In genomic region chr7:45257063-45257840, GRCm38 (mm10) we compare ENCODE assay signal across 18 mouse cellular contexts. TPM values are rescaled to one million over a fixed set of nuclear protein-coding genes. Genes with fewer than 3 reads are reported as not detected.
A peak's percentile ranks its signal among the peaks of the same experiment; 100 is the strongest.
DNase-seq lines count a peak whose midpoint lies in the region; TF ChIP-seq lines count a peak whose summit lies in the region.
"Had no signal": no experiment of that assay in that cellular context is flagged by ENCODE, and none has a peak within 500 bp of the region (broad histone marks: within the 10 kb centered on the region; RNA-seq: fewer than 3 reads in every experiment).

No protein-coding gene starts in this region.

- DNase-seq in cerebellum, postnatal 10 days, result peak; percentile 36 to 53
- no peak for DNase-seq in cerebellum, postnatal 36 days
- DNase-seq in layer of hippocampus, adult 2 months (ENCODE audit: low spot score in 2 of 2), result peak in 1 of 2 experiments; percentile 56
- DNase-seq in layer of hippocampus, adult 11-12 months (ENCODE audit: low spot score), result no peak
- peak; percentile 0 for DNase-seq in ovary, postnatal 36 days (ENCODE audit: low spot score)
- no peak for DNase-seq in ovary, postnatal 14 days (ENCODE audit: low spot score)
- peak; percentile 50 for DNase-seq in telencephalon, adult 2 months (ENCODE audit: low read depth, low spot score)
- DNase-seq in spleen, adult 18-20 months, result no peak
- DNase-seq: adrenal gland, postnatal 14 days; cerebellum, adult 2 months; kidney, postnatal 4 days; lung, postnatal 10 days; right cerebral cortex, postnatal 14 days had no signal

- H3K4me3 ChIP-seq in layer of hippocampus, adult 2 months, result no peak overlapping the region
- H3K4me3 ChIP-seq: embryonic facial prominence, embryonic 13.5 days; hindbrain, embryonic 13.5 days; liver, embryonic 15.5 days had no signal

- H3K27ac ChIP-seq in layer of hippocampus, adult 2 months, result peak overlapping the region; percentile 79
- H3K27ac ChIP-seq: embryonic facial prominence, embryonic 13.5 days; hindbrain, embryonic 13.5 days; liver, embryonic 15.5 days had no signal

- no peak for TF ChIP-seq CTCF in layer of hippocampus, adult 2 months (conservative IDR thresholded peaks at IDR 0.05)

RNA-seq across cellular contexts. Expression of gene Slc6a16, which starts 16.4 kb away (rescaled TPM):
- total RNA-seq in layer of hippocampus, adult 2 months (2021), result 1 to 10 TPM; 1.7 to 2.8 TPM
- total RNA-seq: adrenal gland, postnatal 14 days; megakaryocyte, adult 5-6 weeks; MEL had no signal

RNA-seq across cellular contexts. Expression of gene Cd37, which starts 18.3 kb away (rescaled TPM):
- 1 to 10 TPM; 3.7 to 5.5 TPM for total RNA-seq in layer of hippocampus, adult 2 months (2021)

RNA-seq across cellular contexts. Expression of gene Slc6a21, which starts 20.1 kb away (rescaled TPM):
- total RNA-seq in layer of hippocampus, adult 2 months (2021), result not detected
- total RNA-seq: adrenal gland, postnatal 14 days; MEL had no signal

RNA-seq across cellular contexts. Expression of gene Tead2, which starts 41.7 kb away (rescaled TPM):
- 1 to 10 TPM; 4.3 to 5.7 TPM for total RNA-seq in layer of hippocampus, adult 2 months (2021)
- total RNA-seq: megakaryocyte, adult 5-6 weeks had no signal

RNA-seq across cellular contexts. Expression of gene Dkkl1, which starts 45.3 kb away (rescaled TPM):
- total RNA-seq in layer of hippocampus, adult 2 months (2021), result 1 to 10 TPM; 1.6 TPM
- total RNA-seq: adrenal gland, postnatal 14 days had no signal

Comparison
In these comparisons a context has a peak if more than half of its experiments do, and no peak if none do; other contexts are left out.
1. DNase-seq: peak in cerebellum, postnatal 10 days (2 of 2), ovary, postnatal 36 days (single experiment) and telencephalon, adult 2 months (single experiment); none in cerebellum, postnatal 36 days (0 of 2), layer of hippocampus, adult 11-12 months (single experiment), ovary, postnatal 14 days (single experiment) and spleen, adult 18-20 months (0 of 2).